Mouse (Mus musculus) brain, embryonic 14.5 days (tissue): ENCODE measurements around the gene Gsta2. TPM values are rescaled to one million over a fixed set of nuclear protein-coding genes. Genes with fewer than 3 reads are reported as not detected.
"Not testable (repeated sequence)": the region's sequence is repeated elsewhere in the genome, so short reads cannot be mapped to it uniquely, and the experiment has no call there.

Experiments
- DNase-seq: peaks from one replicate; pipeline ENCODE4 v3.0.0-alpha.2; 2011; ENCODE audit warnings: low read depth
- CTCF ChIP-seq: fragments of 200-500 bp; IDR thresholded peaks from 2 replicates; pipeline ENCODE4 v1.5.1; 2012; ENCODE audit warnings: inconsistent platforms, mild to moderate bottlenecking, moderate library complexity, borderline replicate concordance; ENCODE audit not compliant: insufficient read depth, insufficient read length; ENCODE audit errors: extremely low read depth
- POLR2A ChIP-seq: fragments of 200-500 bp; IDR thresholded peaks from 2 replicates; pipeline ENCODE4 v1.6.1; 2012; ENCODE audit warnings: mild to moderate bottlenecking, inconsistent platforms, borderline replicate concordance; ENCODE audit not compliant: poor library complexity, insufficient read depth, insufficient read length, severe bottlenecking; ENCODE audit errors: extremely low read depth
- polyA plus RNA-seq: library from polyadenylated mRNA; depleted of rRNA; stranded (reverse); fragments of >200 nt; gene quantifications from 2 replicates; pipeline ENCODE4 v1.2.3, GENCODE M21; 2012

Gsta2 gene
- polyA plus RNA-seq, 1 experiment, result not detected

- TF ChIP-seq POLR2A, result no peak
- no peak for TF ChIP-seq CTCF
- no peak for DNase-seq
Observed at GRCm38 (mm10) chr9:78375486-78375885, 19.9 kb upstream of the Gsta2 start.

DNA sequence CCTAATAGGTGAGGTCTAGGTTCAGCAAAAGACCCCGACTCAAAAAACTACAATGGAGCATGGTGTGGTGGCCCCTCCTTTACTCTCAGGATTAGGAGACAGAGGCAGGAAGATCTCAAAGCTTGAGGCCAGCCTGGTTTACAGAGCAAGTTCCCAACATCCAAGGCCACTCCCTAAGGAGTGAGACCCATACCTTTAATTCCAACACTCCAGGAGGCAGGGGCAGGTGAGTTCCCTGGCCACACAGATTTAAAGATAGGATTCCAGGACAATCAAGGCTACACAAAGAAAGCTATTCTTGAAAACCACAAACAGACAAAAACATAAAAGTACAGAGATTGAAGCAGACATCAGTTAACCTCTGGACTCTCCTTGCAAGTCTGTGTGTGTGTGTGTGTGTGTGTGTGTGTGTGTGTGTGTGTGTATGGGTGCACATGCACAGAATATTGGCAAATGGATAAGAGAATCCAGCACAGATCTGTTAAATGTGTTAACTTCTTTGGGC is 19.3 kb upstream of the Gsta2 start:
- TF ChIP-seq POLR2A (no peak), CTCF (no peak)
- no peak for DNase-seq

- no peak for TF ChIP-seq POLR2A
- no peak for TF ChIP-seq CTCF
- no peak for DNase-seq
Observed at GRCm38 (mm10) chr9:78374397-78374796, 18.8 kb upstream of the Gsta2 start.

DNA sequence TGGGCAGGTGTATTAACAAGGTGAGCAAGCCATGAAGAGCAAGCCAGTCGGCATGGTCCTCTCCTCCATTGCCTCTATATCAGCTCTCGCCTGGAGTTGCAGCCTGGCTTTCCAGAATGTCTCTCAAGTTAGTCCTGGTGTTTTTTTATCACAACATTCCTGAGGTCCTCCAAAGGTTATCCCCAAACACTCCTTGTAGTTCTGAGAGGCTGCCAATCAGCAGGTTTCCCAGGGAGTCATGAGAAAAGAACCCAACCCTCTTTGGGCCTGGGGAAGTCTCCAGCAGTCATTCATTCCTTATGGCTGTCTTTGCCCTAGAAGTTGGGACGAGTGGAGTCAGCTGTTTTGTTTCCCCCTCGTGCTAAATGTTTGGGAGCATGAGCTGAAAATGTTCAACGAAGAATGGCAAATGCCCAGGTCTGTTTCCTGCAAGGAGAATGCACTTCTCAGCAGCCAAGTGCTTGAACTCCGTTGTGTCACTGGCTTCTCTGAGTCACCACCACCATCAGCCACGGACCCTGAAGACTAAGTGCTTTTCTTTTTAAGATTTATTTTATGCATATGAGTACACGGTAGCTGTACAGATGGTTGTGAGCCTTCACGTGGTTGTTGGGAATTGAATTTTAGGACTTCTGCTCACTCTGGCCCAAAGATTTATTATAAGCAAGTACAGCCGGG is 17.4 kb upstream of the Gsta2 start:
- TF ChIP-seq POLR2A, result no peak
- TF ChIP-seq CTCF, result no peak
- no peak for DNase-seq

DNA sequence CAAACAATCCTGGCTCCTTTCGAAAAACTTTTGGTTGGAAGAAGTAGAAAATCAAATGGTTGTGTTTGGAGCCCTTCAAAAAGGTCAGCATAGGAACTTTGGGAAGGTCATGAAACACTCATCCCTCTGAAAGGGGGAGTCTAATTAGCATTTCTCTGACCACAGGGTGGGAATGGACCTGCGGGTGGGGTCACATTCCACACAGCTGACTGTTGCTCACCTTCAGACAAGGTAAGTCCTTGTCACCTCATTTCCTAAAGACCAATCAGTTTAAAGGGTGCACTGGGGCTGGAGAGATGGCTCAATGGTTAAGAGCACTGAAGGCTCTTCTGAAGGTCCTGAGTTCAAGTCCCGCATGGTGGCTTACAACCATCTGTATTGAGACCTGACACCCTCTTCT is 15.9 kb upstream of the Gsta2 start:
- no peak for DNase-seq
- TF ChIP-seq POLR2A (no peak), CTCF (no peak)

DNA sequence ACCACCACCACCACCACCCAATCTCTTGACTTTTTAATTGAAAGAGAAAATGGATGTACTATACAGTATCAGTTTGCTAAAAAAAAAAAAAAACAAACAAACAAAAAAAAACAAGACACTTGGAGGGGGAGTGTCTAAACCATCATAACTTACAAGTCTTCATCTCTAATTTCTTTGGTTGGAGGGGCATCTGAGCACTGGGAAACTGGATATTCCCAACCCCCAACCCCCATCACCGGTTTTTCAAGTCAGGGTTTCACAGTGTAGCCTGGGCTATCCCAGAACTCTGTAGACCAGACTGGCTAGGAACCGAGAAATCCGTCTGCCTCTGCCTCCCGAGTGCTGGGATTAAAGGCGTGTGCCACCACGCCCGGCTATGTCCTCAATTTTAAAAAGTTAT is 14.2 kb upstream of the Gsta2 start:
- TF ChIP-seq CTCF (no peak), POLR2A (no peak)
- no peak for DNase-seq

GRCm38 (mm10) chr9:78369349-78369748 is 13.8 kb upstream of the Gsta2 start:
- TF ChIP-seq POLR2A (no peak), CTCF (no peak)
- no peak for DNase-seq

- no peak for DNase-seq
- TF ChIP-seq POLR2A, result no peak
- no peak for TF ChIP-seq CTCF
Observed at GRCm38 (mm10) chr9:78368671-78369293, 13.2 kb upstream of the Gsta2 start.

DNA sequence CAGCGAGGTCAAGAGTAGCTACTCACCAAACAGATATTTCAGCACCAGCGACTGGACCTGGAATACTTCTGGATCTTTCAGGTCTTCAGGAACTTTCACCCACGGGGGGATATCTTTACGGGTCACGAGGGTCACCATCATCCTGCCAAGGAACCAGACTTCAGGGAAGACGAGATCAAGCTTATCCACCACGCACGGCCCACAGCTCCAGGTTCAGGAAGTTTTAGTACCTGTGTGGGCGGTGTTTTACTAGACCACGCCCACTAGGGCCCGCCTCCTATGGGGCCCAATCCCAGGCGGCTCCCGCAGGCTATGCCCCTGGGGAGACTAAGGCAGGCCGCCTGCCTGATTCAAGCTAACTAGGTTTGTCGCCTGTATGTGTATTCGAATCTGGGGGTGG is 12.4 kb upstream of the Gsta2 start, which contains the start of gene Dppa5a:
Gene Dppa5a, minus strand, starts transcription at position 219 of the 400 bp plus-strand sequence.
- not testable (repeated sequence) for DNase-seq

DNA sequence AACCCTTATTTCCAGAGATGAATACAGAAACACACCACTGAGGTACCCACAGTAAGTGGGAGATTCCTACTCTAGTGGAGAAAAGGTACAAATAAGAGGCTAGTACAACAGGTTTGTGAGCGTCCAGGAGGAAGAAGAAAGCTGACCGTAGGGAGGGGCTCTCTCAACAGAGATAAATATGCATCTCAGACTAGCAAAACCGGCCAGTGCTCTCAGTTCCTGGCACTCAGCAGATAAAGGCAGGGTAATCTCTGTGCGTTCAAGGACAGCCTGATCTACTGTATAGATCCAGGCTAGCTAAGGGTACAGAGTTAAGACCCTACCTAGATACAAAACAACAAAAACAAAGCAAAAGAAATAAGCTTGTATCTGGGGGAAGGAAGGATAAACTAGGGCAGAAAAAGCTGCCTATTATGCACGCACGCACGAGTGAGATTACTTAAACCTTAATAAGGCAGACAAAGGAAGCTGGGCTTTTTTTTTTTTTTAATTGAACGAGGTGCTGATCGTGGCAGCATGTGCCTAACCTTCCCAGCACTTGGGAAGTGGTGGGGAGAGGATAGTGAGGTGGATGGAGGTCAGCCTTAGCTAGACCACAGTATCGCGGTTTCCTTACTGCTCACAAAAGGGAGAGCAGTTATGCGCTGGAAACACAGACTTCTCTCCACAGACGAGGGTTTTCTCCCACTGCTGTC is 10.4 kb upstream of the Gsta2 start:
- peak; percentile 6 for DNase-seq
- no peak for TF ChIP-seq CTCF
- TF ChIP-seq POLR2A, result no peak

DNA sequence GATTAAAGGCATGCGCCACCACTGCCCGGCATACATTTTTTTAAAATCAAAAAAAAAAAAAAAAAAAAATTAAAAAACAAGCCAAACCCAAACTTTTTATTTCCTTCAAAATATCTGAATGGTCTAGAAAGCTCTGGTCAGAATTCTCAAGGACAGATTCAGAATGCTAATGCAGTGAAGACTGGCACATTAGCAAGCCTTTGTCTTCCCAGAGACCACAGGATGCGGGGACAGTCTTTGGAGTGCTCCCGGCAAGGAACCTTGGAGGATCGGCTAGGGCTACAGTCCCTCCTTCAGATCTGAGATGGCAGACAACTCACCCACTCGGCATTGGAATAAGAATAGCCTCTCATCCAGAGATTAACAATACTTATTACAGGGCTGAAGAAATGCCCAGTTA is 9.1 kb upstream of the Gsta2 start:
- TF ChIP-seq POLR2A, result no peak
- no peak for TF ChIP-seq CTCF
- no peak for DNase-seq

- TF ChIP-seq POLR2A (no peak), CTCF (no peak)
- no peak for DNase-seq
Observed at GRCm38 (mm10) chr9:78363374-78363773, 7.8 kb upstream of the Gsta2 start.

DNA sequence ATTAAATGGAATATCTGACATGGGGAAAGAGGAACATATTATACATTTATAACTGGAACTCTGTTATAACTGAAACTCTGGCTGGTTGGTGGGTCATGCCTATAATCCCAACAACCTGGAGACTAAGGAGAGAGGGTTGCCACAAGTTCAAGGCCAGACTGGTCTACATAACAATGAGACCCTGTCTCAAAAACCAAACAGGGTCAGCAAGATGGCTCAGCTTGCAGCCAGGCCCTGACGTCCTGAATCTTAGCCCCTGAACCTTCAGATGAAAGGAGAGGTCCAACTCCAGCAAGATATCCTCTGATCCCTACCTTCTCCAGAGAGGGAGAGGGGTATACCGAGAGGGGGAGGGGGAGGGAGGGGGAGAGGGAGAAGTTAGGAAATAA is 4.9 kb upstream of the Gsta2 start:
- no peak for TF ChIP-seq CTCF
- no peak for TF ChIP-seq POLR2A

More for the DNA sequence above, 4.9 kb upstream of the Gsta2 start:
- no peak for DNase-seq
